Mouse (Mus musculus): Measurements from ENCODE around the gene Dlx1. TPM values are rescaled to one million over a fixed set of nuclear protein-coding genes. Genes with fewer than 3 reads are reported as not detected.

The Dlx1 gene
- polyA plus RNA-seq, 1 experiment from 2014 or later = 207 TPM

- Histone ChIP-seq H3K4me3 (replicated peaks) (peak overlapping the region; percentile 67), H3K36me3 (replicated peaks) (0 out of 2 replicates have a peak, but pooled peaks cover 4% of the 10 kb centered on the region), H3K9ac (peak overlapping the region; percentile 82), H3K9me3 (no peaks in the 10 kb centered on the region), H3K27ac (peak overlapping the region; percentile 96), H3K4me2 (peak overlapping the region; percentile 89), H3K27me3 (peaks cover 69% of the 10 kb centered on the region), H3K4me1 (peaks cover 57% of the 10 kb centered on the region)
- WGBS = 2% methylated on average over 20 of the region's 20 CpGs
- no peak for ATAC-seq (ENCODE audit: low FRiP score)
Measured at GRCm38 (mm10) chr2:71543948-71544347, 16.0 kb downstream of the Dlx1 start.

GRCm38 (mm10) chr2:71544391-71545285 is 16.7 kb downstream of the Dlx1 start:
- peak overlapping the region; percentile 96 for H3K27ac ChIP-seq
- under 1% methylated on average over 61 of the region's 61 CpGs for WGBS

GRCm38 (mm10) chr2:71545401-71545881 is 17.5 kb downstream of the Dlx1 start:
- H3K27ac ChIP-seq = peak overlapping the region; percentile 96
- peaks cover 69% of the 10 kb centered on the region for H3K27me3 ChIP-seq
- no peaks in the 10 kb centered on the region for H3K9me3 ChIP-seq
- H3K4me1 ChIP-seq = peaks cover 45% of the 10 kb centered on the region
- peak overlapping the region; percentile 89 for H3K4me2 ChIP-seq
- H3K36me3 ChIP-seq (replicated peaks) = 0 out of 2 replicates have a peak, but pooled peaks cover 4% of the 10 kb centered on the region
- H3K4me3 ChIP-seq (replicated peaks) = peak overlapping the region; percentile 67
- peak overlapping the region; percentile 82 for H3K9ac ChIP-seq
- WGBS = under 1% methylated on average over 32 of the region's 32 CpGs
- no peak; the same call in 1 of the 2 replicates for ATAC-seq (ENCODE audit: low FRiP score)

More at GRCm38 (mm10) chr2:71544391-71545285, 16.7 kb downstream of the Dlx1 start:
- Histone ChIP-seq H3K4me1 (peaks cover 50% of the 10 kb centered on the region), H3K27me3 (peaks cover 69% of the 10 kb centered on the region), H3K36me3 (replicated peaks) (0 out of 2 replicates have a peak, but pooled peaks cover 4% of the 10 kb centered on the region), H3K4me2 (peak overlapping the region; percentile 89), H3K9me3 (no peaks in the 10 kb centered on the region), H3K4me3 (replicated peaks) (peak overlapping the region; percentile 67), H3K9ac (peak overlapping the region; percentile 82)
- ATAC-seq (ENCODE audit: low FRiP score) = no peak

DNA sequence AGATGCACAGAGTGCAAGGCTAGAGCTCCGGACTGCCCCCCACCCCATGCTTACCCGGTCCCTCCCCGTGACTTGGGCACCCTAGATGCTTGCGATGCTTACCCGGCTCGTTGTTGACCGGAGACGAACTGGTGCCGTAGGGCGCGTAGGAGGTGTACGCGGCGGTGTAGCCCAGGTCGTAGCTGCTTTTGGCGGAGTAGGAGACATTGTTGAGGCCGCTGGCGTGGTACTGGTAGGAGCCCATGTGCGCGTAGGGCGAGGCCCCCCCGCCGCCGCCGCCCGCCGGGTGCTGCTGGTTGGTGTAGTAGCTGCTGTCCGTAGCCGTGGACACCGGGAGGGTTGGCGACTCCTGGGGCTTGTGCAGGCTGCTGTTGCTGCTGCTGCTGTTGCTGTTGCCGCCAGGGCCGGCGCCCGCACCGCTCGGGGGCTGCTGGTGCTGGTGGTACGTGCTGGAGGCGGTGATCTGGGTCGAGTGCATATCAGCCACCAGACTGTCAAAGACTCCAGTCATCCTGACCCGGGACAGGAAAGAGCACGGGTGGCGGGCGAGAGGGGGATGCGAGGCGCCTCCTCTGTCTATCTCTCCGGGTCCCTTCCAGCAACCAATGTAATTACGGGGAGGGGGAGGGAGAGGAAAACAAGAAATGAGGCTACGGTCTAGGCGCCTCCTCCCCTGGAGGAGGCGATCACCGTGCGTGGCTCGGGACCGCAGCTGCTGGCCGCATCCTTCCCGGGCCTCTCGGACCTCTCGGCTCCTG is 18.1 kb downstream of the Dlx1 start:
- peaks cover 69% of the 10 kb centered on the region for H3K27me3 ChIP-seq
- peak; percentile 60 for ATAC-seq (ENCODE audit: low FRiP score)
- peak overlapping the region; percentile 96 for H3K27ac ChIP-seq
- H3K36me3 ChIP-seq (replicated peaks) = 0 out of 2 replicates have a peak, but pooled peaks cover 4% of the 10 kb centered on the region
- H3K9ac ChIP-seq = peak overlapping the region; percentile 82
- peaks cover 41% of the 10 kb centered on the region for H3K4me1 ChIP-seq
- H3K4me3 ChIP-seq (replicated peaks) = peak overlapping the region; percentile 67
- WGBS = under 1% methylated on average over 59 of the region's 59 CpGs
- peak overlapping the region; percentile 89 for H3K4me2 ChIP-seq
- H3K9me3 ChIP-seq = no peaks in the 10 kb centered on the region

DNA sequence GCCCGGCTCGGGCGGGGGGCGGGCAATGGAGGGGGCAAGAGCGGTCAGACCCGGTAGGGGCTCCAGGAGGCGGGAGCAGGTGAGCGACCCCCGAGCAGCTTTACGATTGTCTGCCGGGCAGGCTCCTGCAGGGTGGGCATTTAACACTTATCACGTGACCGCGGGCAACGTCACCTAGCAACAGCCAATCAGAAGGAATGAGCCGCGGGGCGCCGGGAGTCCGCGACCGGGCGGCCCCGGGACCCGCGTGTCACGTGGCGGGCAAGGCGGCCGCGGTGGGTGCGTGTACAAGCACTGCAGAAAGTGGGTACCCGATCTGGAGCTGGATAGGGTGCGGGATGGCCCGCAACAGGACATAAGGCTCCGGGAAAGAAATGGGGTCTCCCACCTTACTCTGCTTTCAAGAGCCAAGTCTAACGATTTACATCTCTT is 18.7 kb downstream of the Dlx1 start, which contains the start of gene Dlx2:
Gene Dlx2 (minus strand): TSS at position 115 of the 432 bp plus-strand sequence.
- Histone ChIP-seq H3K4me3 (replicated peaks) (peak within 1 kb of the TSS; percentile 67), H3K4me1 (peaks cover 41% of the 10 kb centered on the region), H3K9ac (peak within 1 kb of the TSS; percentile 82), H3K4me2 (peak within 1 kb of the TSS; percentile 89), H3K27me3 (peaks cover 69% of the 10 kb centered on the region), H3K9me3 (no peaks in the 10 kb centered on the region), H3K36me3 (replicated peaks) (0 out of 2 replicates have a peak, but pooled peaks cover 4% of the 10 kb centered on the region), H3K27ac (peak within 1 kb of the TSS; percentile 96)
- ATAC-seq (ENCODE audit: low FRiP score) = peak; percentile 83
- under 1% methylated on average over 37 of the region's 37 CpGs for WGBS

GRCm38 (mm10) chr2:71547829-71548228 is 19.9 kb downstream of the Dlx1 start:
- no peak overlapping the region for H3K4me2 ChIP-seq

DNA sequence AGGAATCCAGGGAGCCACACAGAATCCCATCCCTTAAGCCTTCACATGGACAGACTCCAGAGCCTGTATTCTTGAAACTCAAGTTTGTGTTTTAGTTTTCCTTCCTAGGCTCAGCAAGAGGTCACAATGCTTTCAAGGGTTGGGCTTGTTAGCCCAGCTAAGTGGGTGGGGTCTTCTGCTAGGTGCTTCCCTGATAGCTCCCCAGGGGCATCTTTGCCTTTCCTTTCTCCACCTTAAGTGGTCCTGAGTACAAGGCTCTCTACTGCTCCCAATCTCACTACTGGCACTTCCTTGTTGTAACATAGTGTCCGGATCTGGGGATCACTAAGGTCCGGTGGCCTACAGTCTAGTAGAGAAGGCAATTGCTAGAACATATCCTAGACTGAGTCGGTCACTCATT is 22.4 kb downstream of the Dlx1 start:
- ATAC-seq (ENCODE audit: low FRiP score) = no peak
- no peak overlapping the region for H3K9ac ChIP-seq
- 26% methylated on average over 3 of the region's 3 CpGs for WGBS
- no peak overlapping the region for H3K4me3 ChIP-seq (replicated peaks)
- H3K27me3 ChIP-seq = peaks cover 64% of the 10 kb centered on the region
- H3K9me3 ChIP-seq = no peaks in the 10 kb centered on the region
- no peak overlapping the region for H3K4me2 ChIP-seq
- H3K36me3 ChIP-seq (replicated peaks) = no peaks in the 10 kb centered on the region
- H3K4me1 ChIP-seq = peaks cover 30% of the 10 kb centered on the region
- no peak overlapping the region for H3K27ac ChIP-seq

More at GRCm38 (mm10) chr2:71547829-71548228, 19.9 kb downstream of the Dlx1 start:
- Histone ChIP-seq H3K27me3 (peaks cover 69% of the 10 kb centered on the region), H3K4me3 (replicated peaks) (no peak overlapping the region), H3K36me3 (replicated peaks) (0 out of 2 replicates have a peak, but pooled peaks cover 4% of the 10 kb centered on the region), H3K9ac (no peak overlapping the region), H3K4me1 (peaks cover 41% of the 10 kb centered on the region), H3K27ac (no peak overlapping the region), H3K9me3 (no peaks in the 10 kb centered on the region)
- no peak for ATAC-seq (ENCODE audit: low FRiP score)
- under 1% methylated on average over 8 of the region's 8 CpGs for WGBS

GRCm38 (mm10) chr2:71551704-71552103 is 23.8 kb downstream of the Dlx1 start:
- H3K4me2 ChIP-seq = peak overlapping the region; percentile 36

DNA sequence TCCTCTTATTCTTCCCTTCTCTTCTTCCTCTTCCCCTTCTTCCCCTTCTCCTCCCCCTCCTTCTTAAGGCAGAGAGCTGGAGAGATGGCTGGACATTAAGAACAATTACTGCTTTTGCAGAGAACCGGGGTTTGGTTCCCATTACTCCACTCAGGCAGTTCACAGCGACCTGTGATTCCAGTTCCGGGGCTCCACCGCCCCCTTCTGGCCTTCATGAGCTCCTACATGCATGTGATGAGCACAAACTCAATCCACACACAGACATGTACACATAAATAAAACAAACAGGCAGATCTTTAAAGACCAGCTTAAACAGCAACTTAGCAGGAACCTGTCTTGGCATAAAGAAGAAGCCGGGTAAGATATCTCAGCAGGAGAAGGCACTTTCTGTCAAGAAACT is 28.2 kb downstream of the Dlx1 start:
- H3K9ac ChIP-seq = no peak overlapping the region
- no peak overlapping the region for H3K4me2 ChIP-seq
- H3K27ac ChIP-seq = no peak overlapping the region
- no peak overlapping the region for H3K4me3 ChIP-seq (replicated peaks)
- no peaks in the 10 kb centered on the region for H3K36me3 ChIP-seq (replicated peaks)
- peaks cover 12% of the 10 kb centered on the region for H3K4me1 ChIP-seq
- ATAC-seq (ENCODE audit: low FRiP score) = no peak
- H3K9me3 ChIP-seq = 0 out of 2 replicates have a peak, but pooled peaks cover 10% of the 10 kb centered on the region
- H3K27me3 ChIP-seq = peaks cover 33% of the 10 kb centered on the region
- WGBS = 72% methylated on average over 5 of the region's 5 CpGs

More at GRCm38 (mm10) chr2:71551704-71552103, 23.8 kb downstream of the Dlx1 start:
- WGBS = 3% methylated on average over 18 of the region's 18 CpGs
- H3K27me3 ChIP-seq = peaks cover 60% of the 10 kb centered on the region
- no peak overlapping the region for H3K9ac ChIP-seq
- no peak overlapping the region for H3K4me3 ChIP-seq (replicated peaks)
- ATAC-seq (ENCODE audit: low FRiP score) = no peak
- H3K36me3 ChIP-seq (replicated peaks) = no peaks in the 10 kb centered on the region
- no peaks in the 10 kb centered on the region for H3K9me3 ChIP-seq
- peaks cover 17% of the 10 kb centered on the region for H3K4me1 ChIP-seq
- no peak overlapping the region for H3K27ac ChIP-seq

GRCm38 (mm10) chr2:71566466-71566865 is 38.6 kb downstream of the Dlx1 start:
- 86% methylated on average over 9 of the region's 9 CpGs for WGBS

DNA sequence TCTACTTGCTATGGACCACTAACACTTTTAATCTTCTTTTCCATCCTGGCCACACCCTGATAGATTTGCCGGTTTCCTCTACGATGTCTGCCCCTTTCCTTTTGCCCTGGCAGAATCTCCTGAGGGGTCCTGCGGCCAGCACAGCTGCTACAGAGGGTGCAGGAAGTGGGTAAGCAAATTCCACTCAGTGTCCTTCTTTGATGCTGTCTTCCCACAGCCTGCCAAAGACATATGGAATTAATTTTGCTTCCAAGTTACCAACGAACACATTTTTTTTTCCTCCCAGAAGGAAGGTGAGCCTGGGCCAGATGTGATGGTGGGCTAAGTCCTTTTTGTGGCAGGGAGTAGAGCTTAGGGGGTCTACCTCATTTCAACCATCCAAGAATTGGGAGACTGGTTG is 45.8 kb downstream of the Dlx1 start:
- Histone ChIP-seq H3K36me3 (replicated peaks) (no peaks in the 10 kb centered on the region), H3K4me1 (no peaks in the 10 kb centered on the region), H3K4me3 (replicated peaks) (no peak overlapping the region), H3K4me2 (no peak overlapping the region), H3K27me3 (0 out of 2 replicates have a peak, but pooled peaks cover 3% of the 10 kb centered on the region), H3K27ac (no peak overlapping the region), H3K9ac (no peak overlapping the region), H3K9me3 (no peaks in the 10 kb centered on the region)
- WGBS = 80% methylated on average over 4 of the region's 4 CpGs
- ATAC-seq (ENCODE audit: low FRiP score) = no peak

More at GRCm38 (mm10) chr2:71566466-71566865, 38.6 kb downstream of the Dlx1 start:
- no peak overlapping the region for H3K27ac ChIP-seq
- H3K9ac ChIP-seq = no peak overlapping the region
- H3K4me2 ChIP-seq = no peak overlapping the region
- no peaks in the 10 kb centered on the region for H3K9me3 ChIP-seq
- H3K27me3 ChIP-seq = 0 out of 2 replicates have a peak, but pooled peaks cover 3% of the 10 kb centered on the region
- no peak overlapping the region for H3K4me3 ChIP-seq (replicated peaks)
- H3K36me3 ChIP-seq (replicated peaks) = no peaks in the 10 kb centered on the region
- no peak for ATAC-seq (ENCODE audit: low FRiP score)
- no peaks in the 10 kb centered on the region for H3K4me1 ChIP-seq

Data from forebrain, embryonic 12.5 days (tissue).